Mouse (Mus musculus) gastrocnemius, postnatal 4 days (tissue): ENCODE measurements around the gene Sipa1l1. TPM values are rescaled to one million over a fixed set of nuclear protein-coding genes. Genes with fewer than 3 reads are reported as not detected.
A peak's percentile ranks its signal among the peaks of the same experiment; 100 is the strongest.

Source experiments
- DNase-seq, 2 experiments: peaks; one replicate each; pipeline ENCODE4 v3.0.0; 2021 to 2022; ENCODE audit warnings: low spot score in 2 of 2, mixed read lengths in 2 of 2
- total RNA-seq, 2 experiments: library from RNA; stranded (reverse); gene quantifications; 2 replicates each; pipeline ENCODE4 v1.2.3; 2021

Gene Sipa1l1
- total RNA-seq, 2 experiments from 2014 or later: 26.8 to 32.9 TPM

DNA sequence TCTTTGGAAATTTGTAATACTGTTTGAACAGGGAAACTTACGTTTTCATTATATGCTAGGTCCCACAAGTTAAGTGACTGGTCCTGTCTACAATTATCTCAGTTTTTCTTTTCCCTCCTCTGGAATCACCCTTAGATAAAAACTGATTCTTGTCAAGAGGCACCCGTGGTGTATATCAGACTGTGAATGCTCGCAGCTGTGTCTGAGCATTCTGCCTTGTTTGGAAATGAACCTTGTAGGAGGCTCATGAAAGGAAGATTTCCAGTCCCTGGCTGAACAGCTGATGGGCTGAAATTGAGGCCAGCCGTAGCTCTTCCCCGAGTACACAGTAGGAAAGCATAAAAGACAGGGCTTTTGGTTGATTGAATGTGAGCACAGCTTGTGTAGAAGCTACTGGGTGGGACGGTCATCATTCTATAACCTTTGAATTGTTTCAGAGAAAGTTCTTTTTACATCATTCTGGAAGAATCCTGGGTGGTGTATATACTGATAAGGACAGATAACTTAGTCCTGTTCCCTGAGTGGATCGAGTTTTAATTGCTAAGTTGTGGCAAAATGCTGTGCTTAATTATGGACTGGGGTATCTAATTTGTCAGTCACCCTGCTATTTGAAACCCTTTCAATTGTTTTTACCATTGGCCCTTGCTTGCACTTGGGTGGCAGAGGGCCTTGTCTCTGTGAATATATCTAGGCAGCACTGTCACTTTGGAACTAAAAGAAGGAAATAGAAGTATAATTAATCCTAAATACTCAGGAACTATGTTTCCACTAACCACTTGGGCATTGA, 240.8 kb downstream of the Sipa1l1 start:
- no peak for DNase-seq

- DNase-seq: peak in 1 of 2 experiments; percentile 65
Observed at GRCm38 (mm10) chr12:82412291-82413032, 243.3 kb downstream of the Sipa1l1 start.

- peak; percentile 46 to 59 for DNase-seq
Observed at GRCm38 (mm10) chr12:82415690-82416364, 246.7 kb downstream of the Sipa1l1 start.

DNA sequence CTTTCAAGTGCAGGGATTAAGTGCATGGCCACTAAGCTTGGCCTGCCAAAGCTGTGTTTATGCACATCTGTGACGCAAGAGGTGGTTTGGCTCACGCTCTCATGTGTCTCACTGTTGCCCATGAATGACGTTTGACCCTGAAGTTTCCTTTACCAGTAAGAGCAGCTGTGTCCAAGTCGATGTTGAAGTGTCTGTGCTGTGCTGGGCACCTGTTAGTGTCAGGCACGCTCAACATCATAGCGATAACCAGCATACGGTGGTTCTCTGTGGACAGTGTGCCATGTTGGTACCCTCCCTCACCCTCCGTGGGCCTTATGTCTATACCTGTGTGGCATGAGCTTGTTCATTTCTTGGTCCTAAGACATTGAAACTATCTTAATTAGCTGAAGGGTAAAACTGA, 249.9 kb downstream of the Sipa1l1 start:
- no peak for DNase-seq

DNA sequence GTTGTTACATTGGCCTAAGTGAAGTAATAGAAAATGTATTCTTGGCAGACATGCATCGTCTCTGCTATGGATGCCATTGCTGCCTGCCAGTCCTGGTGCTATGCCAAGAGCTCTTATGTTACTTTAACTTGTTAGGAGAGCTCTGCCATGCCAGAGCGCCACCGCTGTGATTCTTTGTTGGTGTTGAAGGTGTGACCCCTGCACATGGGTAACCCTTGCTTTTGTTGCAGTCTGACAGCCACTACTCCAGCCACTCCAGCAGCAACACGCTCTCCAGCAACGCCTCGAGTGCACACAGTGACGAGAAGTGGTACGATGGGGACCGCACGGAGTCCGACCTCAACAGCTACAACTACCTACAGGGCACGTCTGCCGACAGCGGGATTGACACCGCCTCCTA, 255.7 kb downstream of the Sipa1l1 start:
- DNase-seq: no peak

- DNase-seq: no peak
Observed at GRCm38 (mm10) chr12:82425853-82426252, 256.7 kb downstream of the Sipa1l1 start.

- DNase-seq: no peak
Observed at GRCm38 (mm10) chr12:82427416-82427815, 258.3 kb downstream of the Sipa1l1 start.

- DNase-seq: no peak
Observed at GRCm38 (mm10) chr12:82428466-82428865, 259.3 kb downstream of the Sipa1l1 start.

GRCm38 (mm10) chr12:82433311-82433710, 264.2 kb downstream of the Sipa1l1 start:
- no peak for DNase-seq

DNA sequence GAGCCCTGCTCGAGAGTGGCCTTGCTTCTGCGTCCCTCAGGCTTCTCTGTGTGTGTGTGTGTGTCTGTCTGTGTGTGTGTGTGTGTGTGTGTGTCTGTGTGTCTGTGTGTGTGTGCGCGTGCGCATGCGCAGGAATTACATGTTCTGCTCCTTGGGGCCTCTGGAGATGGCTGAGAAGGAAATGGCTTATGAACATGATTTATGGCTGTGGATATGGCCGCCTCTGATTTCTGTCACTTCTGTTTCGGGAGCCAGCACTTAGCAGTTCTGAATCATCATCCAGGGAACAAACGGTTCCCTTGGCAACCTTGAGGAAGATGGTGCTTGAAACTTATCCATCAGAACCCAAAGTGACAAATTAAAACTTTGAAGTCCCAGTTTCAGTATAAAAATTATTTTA, 265.5 kb downstream of the Sipa1l1 start:
- no peak for DNase-seq

- no peak for DNase-seq
Observed at GRCm38 (mm10) chr12:82441479-82441878, 272.4 kb downstream of the Sipa1l1 start.

DNA sequence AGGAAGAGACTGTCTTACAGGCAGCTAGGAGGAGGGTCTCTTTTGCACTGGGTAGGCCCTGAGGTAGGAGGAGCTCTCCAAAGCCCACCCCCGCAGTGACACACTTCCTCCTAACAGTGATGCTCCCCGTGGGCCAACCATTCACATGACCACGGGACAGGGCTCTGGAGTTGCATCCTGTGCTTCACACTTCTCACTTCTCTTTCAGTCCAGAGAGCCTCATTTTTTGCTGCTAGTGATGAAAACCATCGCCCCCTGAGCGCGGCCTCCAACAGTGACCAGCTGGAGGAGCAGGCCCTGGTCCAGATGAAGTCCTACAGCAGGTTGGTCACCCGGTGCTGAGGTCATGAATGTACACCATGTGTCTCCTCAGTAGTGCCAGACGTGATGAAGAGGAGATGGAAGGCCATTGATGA, 277.5 kb downstream of the Sipa1l1 start:
- DNase-seq: no peak

- DNase-seq: no peak
Observed at GRCm38 (mm10) chr12:82448129-82448815, 279.2 kb downstream of the Sipa1l1 start.

GRCm38 (mm10) chr12:82452428-82452827, 283.3 kb downstream of the Sipa1l1 start:
- DNase-seq: no peak

DNA sequence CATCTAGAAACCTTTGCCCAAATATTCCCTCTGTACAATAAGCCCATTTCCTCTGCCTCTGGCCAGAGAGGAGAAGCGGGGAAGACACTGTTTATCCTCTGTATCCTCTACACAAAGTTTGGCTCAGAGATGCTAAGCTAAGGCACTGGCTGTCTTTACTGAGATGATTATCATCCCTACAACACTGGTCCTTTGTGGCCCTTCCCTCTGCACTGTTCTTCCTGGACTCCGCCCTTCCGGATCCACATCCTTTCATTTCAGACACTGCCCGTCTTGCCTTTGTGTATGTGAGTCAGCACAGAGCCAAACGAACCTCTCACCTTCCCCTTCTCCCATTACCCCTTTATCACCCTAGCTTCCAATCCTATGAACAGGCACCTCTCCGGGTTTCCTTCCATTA, 285.3 kb downstream of the Sipa1l1 start:
- DNase-seq: no peak

GRCm38 (mm10) chr12:82455700-82456413, 286.7 kb downstream of the Sipa1l1 start:
- no peak for DNase-seq

DNA sequence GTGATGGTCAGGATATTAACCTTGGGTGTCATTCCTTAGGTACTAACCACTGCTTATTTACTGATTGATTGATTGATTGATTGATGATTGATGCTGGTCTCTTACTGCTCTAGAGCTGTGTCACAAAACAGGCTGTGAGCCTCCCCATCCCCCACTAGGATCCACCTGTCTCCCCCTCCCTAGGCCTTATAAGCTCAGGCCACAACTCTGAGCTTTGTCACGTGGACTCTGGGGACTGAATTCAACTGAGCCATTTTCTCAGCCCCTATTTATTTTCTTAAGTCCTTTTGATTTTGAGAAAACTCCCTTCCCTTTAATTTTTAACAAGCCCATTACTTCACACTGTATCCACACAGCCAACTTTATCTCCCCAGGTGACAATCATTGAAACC, 287.3 kb downstream of the Sipa1l1 start:
- no peak for DNase-seq

DNA sequence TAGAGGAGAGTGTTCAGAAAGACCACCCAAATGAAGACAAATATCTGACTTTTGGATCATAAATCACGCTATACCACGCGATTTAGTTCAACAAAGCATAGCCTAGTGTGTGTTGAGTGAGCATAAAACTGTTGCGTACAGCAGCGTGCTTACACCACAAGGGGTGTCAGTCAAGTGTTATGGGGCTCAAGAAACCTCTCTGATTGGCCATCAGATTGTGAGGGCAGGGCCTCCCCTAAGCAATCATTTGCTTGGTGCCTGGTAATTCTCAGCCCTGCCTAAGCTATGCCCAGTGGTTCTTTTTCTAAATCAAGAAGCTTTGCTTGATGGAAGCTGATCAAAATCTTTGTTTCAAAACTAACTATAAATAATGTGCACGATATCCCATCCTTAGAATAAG, 288.5 kb downstream of the Sipa1l1 start:
- DNase-seq: no peak

GRCm38 (mm10) chr12:82458017-82458416, 288.9 kb downstream of the Sipa1l1 start:
- no peak for DNase-seq

DNA sequence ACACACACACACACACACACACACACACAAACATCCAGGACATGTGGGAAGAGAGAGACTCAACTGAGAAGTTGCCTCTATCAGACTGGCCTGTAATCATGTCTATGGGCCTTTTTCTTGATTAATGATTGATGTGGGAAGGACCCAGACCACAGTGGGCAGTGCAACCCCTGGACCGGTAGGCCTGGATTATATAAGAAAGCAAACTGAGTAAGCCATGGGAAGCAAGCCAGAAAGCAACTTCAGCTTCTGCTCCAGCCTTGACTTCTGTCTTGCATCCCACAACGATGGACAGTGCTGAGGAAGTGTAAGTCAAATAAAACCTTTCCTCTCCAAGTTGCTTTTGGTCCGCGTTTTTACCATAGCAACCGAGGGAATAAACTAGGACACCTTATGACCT, 298.1 kb downstream of the Sipa1l1 start:
- no peak for DNase-seq

DNA sequence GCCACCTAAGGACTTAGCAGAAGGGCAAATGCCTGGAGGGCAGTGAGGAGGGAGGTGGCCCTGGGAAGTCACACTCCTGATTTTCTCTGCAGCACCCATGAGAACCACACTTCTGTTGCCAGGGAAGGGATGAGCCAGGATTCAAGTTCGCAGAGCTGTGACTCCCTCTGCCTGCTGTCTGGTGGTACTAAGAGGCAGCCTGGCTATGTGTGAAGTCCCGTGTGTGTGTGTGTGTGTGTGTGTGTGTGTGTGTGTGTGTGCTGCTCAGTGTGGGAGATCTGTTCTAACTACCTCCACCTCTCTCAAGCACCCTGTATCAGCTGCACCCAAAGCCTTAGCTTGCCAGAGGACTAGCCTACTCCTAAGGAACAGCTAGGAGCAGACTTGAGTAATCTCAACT, 298.5 kb downstream of the Sipa1l1 start:
- DNase-seq: no peak
